Mouse (Mus musculus) kidney, adult 10 weeks (tissue): ENCODE measurements around the gene Olfr619. TPM values are rescaled to one million over a fixed set of nuclear protein-coding genes. Genes with fewer than 3 reads are reported as not detected.

Experiments used
- polyA plus RNA-seq: library from polyadenylated mRNA; stranded (reverse); fragments of 350-450 nt; fragmentation: Illumina TruSeq; extraction: RNeasy Lipid Tissue Mini Kit (QIAGEN cat#74804); gene quantifications from one replicate; pipeline ENCODE4 v1.2.3, GENCODE M21; 2014; ENCODE audit warnings: low read depth, low replicate concordance

Gene Olfr619
- polyA plus RNA-seq = not detected

DNA sequence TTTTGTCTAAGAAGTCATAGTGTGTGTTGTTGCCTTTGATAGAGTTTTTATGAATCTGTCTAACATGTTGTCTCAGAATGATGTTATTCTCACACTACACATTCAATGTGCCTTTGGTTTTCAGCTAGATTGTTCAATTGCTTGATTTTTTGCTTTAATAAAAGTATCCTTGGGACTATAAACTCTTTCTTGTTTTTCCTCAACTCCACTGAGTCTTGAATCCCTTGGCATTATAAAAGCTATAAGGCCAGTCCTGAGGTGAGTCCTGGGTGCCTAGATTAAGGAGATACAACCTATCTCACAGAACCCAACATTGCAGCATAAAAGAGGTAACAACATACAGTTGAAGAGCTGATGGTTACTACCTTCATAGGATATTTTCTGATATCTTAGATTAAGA lies at the start of gene Olfr619:
Gene Olfr619, plus strand, starts transcription at position 301 of the 400 bp plus-strand sequence.

DNA sequence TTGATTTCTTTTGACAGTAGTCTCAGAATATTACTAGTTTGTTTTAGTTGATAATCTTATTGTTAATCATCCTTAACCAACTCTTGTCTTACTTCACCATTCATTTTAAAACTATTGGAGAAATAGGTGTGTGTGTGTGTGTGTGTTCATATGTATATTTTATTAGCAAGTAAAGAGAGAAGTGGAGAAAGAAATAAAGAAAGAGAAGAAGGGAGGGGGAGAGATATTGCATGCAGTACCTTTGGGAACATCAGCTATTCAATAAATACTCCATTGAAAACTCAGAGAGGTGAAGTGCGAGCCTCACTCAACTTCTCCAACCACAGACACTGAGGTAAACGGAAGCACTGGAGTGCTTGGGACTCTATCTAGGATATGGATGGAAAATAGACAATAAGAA lies 44.6 kb upstream of the Olfr619 start, which contains the start of gene Olfr615:
Gene Olfr615, plus strand, starts transcription at position 301 of the 400 bp plus-strand sequence.

DNA sequence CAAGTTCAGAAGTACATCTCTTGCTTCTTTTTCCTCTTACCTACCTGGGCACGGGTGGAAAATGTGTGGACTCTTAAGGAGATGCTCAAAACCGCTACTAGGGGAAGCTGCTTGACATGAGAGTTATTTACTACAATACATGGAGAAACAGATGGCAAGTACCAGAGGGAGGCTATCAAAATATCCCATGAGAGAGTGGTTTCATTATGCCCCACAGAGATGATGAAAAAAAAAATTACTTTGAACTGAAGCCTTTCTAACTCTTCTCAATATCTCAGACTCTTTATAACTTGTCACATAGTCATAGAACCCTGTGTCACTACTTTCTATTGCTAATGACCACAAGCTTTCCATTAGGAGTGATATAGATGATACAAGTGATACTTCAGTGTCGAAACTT lies 31.3 kb upstream of the Olfr619 start, which contains the start of gene Olfr616:
Gene Olfr616, minus strand, starts transcription at position 101 of the 400 bp plus-strand sequence.

DNA sequence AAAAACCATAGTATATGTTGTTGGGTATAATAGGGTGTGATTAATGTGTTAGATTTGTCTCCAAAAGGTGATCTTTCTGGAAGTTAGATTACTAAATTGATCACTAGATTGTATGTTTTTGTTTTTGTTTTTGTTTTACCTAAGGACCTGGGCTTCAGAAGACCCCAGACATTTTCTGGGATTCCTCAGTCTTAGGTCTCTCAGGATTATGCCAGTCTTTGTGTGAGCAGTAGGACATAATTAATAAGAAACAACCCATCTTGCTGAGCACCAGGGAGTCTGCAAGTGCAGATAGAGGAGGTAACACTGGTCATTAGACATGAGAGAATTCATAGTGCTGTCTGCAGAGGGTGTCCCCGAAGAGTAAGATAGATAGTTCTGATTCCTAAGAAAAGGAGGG lies 27.6 kb upstream of the Olfr619 start, which contains the start of gene Olfr617:
Gene Olfr617, plus strand, starts transcription at position 301 of the 400 bp plus-strand sequence.

DNA sequence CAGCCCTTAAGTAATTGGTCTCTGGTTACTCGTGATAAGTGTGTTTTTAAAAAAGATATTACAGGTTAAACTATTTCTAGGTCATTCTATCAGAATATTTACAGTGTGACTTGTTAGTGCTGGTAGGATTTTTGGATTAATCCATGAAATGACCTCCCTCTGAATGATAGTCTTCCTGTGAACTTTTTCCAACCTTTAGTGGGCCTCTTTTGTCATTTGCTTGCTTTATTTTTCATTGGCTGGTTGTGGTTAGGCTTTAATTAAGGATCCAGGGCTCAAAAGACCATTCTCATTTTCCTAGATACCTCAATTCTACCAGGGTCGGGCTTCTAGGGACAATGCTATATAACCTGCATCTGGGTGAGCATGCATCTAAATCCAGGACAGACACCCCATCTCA lies 10.6 kb upstream of the Olfr619 start, which contains the start of gene Olfr618:
Gene Olfr618, plus strand, starts transcription at position 301 of the 400 bp plus-strand sequence.

DNA sequence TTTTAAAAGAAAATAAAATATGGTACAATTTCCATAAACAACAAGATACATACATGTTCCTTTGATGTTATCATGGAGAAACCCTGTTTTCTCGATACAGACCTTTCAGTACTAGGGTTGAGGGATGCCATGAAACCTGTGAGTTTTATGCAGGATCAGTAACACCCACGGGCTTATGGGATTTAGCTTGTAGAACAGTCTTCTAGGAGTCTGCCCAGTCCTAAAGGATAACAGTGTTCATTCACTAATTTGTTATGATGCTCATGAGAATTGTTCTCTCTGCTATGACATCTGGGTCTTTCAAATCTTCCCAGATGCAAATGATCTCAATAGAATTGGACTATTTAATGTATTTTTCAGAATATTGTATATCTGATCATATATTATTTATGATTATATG lies 12.1 kb downstream of the Olfr619 start, which contains the start of gene Olfr620:
Gene Olfr620, minus strand, starts transcription at position 101 of the 400 bp plus-strand sequence.

DNA sequence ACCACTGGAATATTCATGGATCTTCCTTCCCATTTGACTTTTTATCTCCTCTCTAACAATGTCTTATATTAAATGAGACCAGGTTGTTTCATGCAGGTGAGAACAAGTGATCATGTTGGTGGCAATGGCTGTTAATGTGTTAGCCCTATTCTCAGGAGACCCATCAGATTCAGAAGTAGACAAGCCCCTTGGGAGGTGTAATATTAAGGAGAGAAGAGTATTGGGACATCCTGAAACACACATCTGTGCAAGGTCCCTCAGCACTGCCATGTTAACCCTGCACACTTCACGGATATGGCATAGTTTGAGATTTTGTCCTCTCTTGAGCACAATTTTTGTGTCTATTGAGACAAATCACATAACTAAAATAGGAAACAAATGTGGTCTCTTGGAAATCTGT lies 42.2 kb downstream of the Olfr619 start, which contains the start of gene Olfr622:
Gene Olfr622, minus strand, starts transcription at position 101 of the 400 bp plus-strand sequence.

Other genes with a start within 250 kb of the Olfr619 start
- gene Olfr601, start 237.9 kb upstream of the Olfr619 start, polyA plus RNA-seq = not detected
- not detected for gene Olfr603, start 214.4 kb upstream of the Olfr619 start, polyA plus RNA-seq
- gene Usp17lc, start 185.5 kb upstream of the Olfr619 start, polyA plus RNA-seq = not detected
- not detected for gene Olfr605, start 155.1 kb upstream of the Olfr619 start, polyA plus RNA-seq
- gene Olfr606, start 151.5 kb upstream of the Olfr619 start, polyA plus RNA-seq = not detected
- not detected for gene Olfr607, start 136.4 kb upstream of the Olfr619 start, polyA plus RNA-seq
- not detected for gene Olfr608, start 130.7 kb upstream of the Olfr619 start, polyA plus RNA-seq
- not detected for gene Olfr609, start 102.5 kb upstream of the Olfr619 start, polyA plus RNA-seq
- gene Olfr610, start 88.5 kb upstream of the Olfr619 start, polyA plus RNA-seq = not detected
- not detected for gene Olfr611, start 79.7 kb upstream of the Olfr619 start, polyA plus RNA-seq
- gene Olfr612, start 57.9 kb upstream of the Olfr619 start, polyA plus RNA-seq = not detected
- gene Olfr613, start 52.5 kb upstream of the Olfr619 start, polyA plus RNA-seq = not detected
- not detected for gene Olfr615, start 44.5 kb upstream of the Olfr619 start, polyA plus RNA-seq
- not detected for gene Olfr616, start 31.4 kb upstream of the Olfr619 start, polyA plus RNA-seq
- not detected for gene Olfr617, start 27.5 kb upstream of the Olfr619 start, polyA plus RNA-seq
- gene Olfr618, start 10.5 kb upstream of the Olfr619 start, polyA plus RNA-seq = not detected
- gene Olfr620, start 12.0 kb downstream of the Olfr619 start, polyA plus RNA-seq = not detected
- gene Olfr622, start 42.1 kb downstream of the Olfr619 start, polyA plus RNA-seq = not detected
- not detected for gene Olfr623, start 63.1 kb downstream of the Olfr619 start, polyA plus RNA-seq
- 0.44 TPM for gene Olfr624, start 70.6 kb downstream of the Olfr619 start, polyA plus RNA-seq
- gene Olfr625-ps1, start 82.1 kb downstream of the Olfr619 start, polyA plus RNA-seq = not detected
- gene Olfr243, start 114.1 kb downstream of the Olfr619 start, polyA plus RNA-seq = not detected
- gene Olfr628, start 129.8 kb downstream of the Olfr619 start, polyA plus RNA-seq = not detected
- gene Olfr629, start 144.4 kb downstream of the Olfr619 start, polyA plus RNA-seq = not detected
- gene Olfr630, start 156.8 kb downstream of the Olfr619 start, polyA plus RNA-seq = not detected
- gene Olfr69, start 171.0 kb downstream of the Olfr619 start, polyA plus RNA-seq = not detected
- gene Olfr68, start 179.1 kb downstream of the Olfr619 start, polyA plus RNA-seq = not detected
- gene Olfr67, start 191.2 kb downstream of the Olfr619 start, polyA plus RNA-seq = not detected
- gene Hbb-bt, start 213.4 kb downstream of the Olfr619 start, polyA plus RNA-seq = 7.4 TPM
- gene Hbb-bs, start 227.5 kb downstream of the Olfr619 start, polyA plus RNA-seq = 99.3 TPM
- gene Hbb-bh2, start 239.9 kb downstream of the Olfr619 start, polyA plus RNA-seq = not detected
- not detected for gene Hbb-bh1, start 242.6 kb downstream of the Olfr619 start, polyA plus RNA-seq